In genomic region chr14:30252824-30253223, GRCm38 (mm10) we compare ENCODE assay signal across 13 mouse cellular contexts.
"Had no signal": no experiment of that assay in that cellular context is flagged by ENCODE, and none has a peak within 500 bp of the region (broad histone marks: within the 10 kb centered on the region; RNA-seq: fewer than 3 reads in every experiment).

No protein-coding gene starts in this region.

- H3K27me3 ChIP-seq: midbrain, embryonic 12.5 days; midbrain, embryonic 15.5 days; neural tube, embryonic 12.5 days; neural tube, embryonic 15.5 days had no signal

- H3K4me1 ChIP-seq: liver, embryonic 13.5 days had no signal

- H3K9ac ChIP-seq: liver, embryonic 13.5 days; midbrain, embryonic 12.5 days; midbrain, embryonic 15.5 days; neural tube, embryonic 12.5 days; neural tube, embryonic 15.5 days had no signal

- H3K9me3 ChIP-seq: liver, embryonic 13.5 days; midbrain, embryonic 12.5 days; midbrain, embryonic 15.5 days; neural tube, embryonic 12.5 days; neural tube, embryonic 15.5 days had no signal

- H3K36me3 ChIP-seq: liver, embryonic 13.5 days; midbrain, embryonic 12.5 days; midbrain, embryonic 15.5 days; neural tube, embryonic 12.5 days; neural tube, embryonic 15.5 days had no signal

- H3K4me3 ChIP-seq: left cerebral cortex, adult 2 months; liver, embryonic 13.5 days; midbrain, embryonic 12.5 days; midbrain, embryonic 15.5 days; neural tube, embryonic 12.5 days; neural tube, embryonic 15.5 days had no signal

- ATAC-seq: intestine, postnatal 0 days; midbrain, embryonic 15.5 days had no signal

- H3K4me2 ChIP-seq: liver, embryonic 13.5 days; midbrain, embryonic 12.5 days; midbrain, embryonic 15.5 days; neural tube, embryonic 12.5 days; neural tube, embryonic 15.5 days had no signal

- H3K27ac ChIP-seq: left cerebral cortex, adult 2 months; liver, embryonic 13.5 days; midbrain, embryonic 12.5 days; midbrain, embryonic 15.5 days; neural tube, embryonic 12.5 days; neural tube, embryonic 15.5 days had no signal

- DNase-seq: kidney, adult 2 months; kidney, postnatal 10 days; kidney, postnatal 36 days; liver, embryonic 13.5 days; right cerebral cortex, adult 18-20 months; right cerebral cortex, postnatal 14 days; thymus, adult 18-20 months had no signal
